Mouse (Mus musculus) frontal cortex, adult (tissue): ENCODE data around the gene Tanc1.

Source experiments
- ATAC-seq: cut with Nextera tagmentation; 2 replicates; pipeline ENCODE4 v1.9.2; 2017; ENCODE audit warnings: mild to moderate bottlenecking, moderate library complexity, mixed read lengths; ENCODE audit not compliant: low TSS enrichment

Tanc1 gene

GRCm38 (mm10) chr2:59757015-59757414, 145.2 kb downstream of the Tanc1 start:
- peak; percentile 94 for ATAC-seq

DNA sequence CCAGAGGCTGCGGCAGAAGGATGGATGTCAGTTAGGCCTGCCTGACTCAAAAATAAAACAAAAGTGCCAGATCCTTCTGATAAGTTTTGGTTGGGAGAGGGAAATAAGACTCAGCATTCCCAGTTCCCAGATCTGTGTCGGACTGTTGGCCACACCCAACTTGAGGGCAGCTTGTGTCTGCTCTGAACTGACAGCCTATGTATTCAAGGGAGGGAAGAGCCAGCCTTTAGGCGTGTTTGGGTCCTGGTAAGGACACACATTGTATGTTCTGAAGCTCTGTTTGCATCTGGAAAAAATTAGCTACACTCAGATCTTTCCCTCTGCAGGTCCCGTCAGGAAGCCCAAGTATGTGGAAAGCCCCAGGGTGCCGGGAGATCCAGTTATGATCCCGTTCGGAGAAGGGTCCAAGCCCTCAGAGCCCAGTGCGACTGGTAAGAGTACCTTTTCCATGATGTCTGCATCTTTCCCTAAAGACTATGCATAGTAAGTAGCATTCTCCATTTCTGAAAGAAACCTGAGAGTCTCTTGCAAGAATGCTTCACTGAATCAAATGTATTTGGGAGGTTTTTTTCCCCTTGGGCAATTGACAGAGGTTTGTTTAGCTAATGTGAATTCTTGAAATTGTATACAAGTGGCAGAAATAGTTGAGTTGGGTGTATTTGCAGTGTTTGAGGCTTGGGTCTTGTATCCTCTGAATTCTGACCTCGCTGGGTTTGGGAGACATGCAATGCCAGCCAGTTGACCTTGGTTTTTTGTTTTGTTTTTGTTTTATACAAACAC, 146.5 kb downstream of the Tanc1 start:
- ATAC-seq = no peak

DNA sequence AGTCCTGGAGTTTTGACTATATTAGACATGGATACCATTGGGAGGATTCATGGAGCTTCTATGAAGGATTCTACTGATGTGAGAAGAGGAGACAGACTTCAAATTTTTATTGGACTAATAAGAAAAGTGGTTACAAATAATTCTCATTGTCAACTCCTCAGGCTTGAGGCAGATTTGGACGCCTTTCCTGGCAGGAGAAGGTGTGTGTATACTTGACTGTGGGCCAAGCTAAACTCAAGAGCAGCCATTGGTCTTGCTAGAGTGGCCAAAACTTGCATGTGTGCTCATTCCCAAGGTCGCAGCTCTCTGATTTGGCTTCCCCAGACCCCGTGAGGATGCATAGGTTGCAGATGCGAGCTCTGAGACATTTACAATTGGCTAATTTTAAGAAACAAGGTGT, 148.9 kb downstream of the Tanc1 start:
- ATAC-seq = no peak

- ATAC-seq = no peak
These were observed 149.3 kb downstream of the Tanc1 start for GRCm38 (mm10) chr2:59761183-59761582.

- ATAC-seq = no peak
These were observed 150.4 kb downstream of the Tanc1 start for GRCm38 (mm10) chr2:59762277-59762676.

GRCm38 (mm10) chr2:59765671-59766070, 153.8 kb downstream of the Tanc1 start:
- no peak for ATAC-seq

GRCm38 (mm10) chr2:59767893-59768292, 156.1 kb downstream of the Tanc1 start:
- no peak for ATAC-seq

DNA sequence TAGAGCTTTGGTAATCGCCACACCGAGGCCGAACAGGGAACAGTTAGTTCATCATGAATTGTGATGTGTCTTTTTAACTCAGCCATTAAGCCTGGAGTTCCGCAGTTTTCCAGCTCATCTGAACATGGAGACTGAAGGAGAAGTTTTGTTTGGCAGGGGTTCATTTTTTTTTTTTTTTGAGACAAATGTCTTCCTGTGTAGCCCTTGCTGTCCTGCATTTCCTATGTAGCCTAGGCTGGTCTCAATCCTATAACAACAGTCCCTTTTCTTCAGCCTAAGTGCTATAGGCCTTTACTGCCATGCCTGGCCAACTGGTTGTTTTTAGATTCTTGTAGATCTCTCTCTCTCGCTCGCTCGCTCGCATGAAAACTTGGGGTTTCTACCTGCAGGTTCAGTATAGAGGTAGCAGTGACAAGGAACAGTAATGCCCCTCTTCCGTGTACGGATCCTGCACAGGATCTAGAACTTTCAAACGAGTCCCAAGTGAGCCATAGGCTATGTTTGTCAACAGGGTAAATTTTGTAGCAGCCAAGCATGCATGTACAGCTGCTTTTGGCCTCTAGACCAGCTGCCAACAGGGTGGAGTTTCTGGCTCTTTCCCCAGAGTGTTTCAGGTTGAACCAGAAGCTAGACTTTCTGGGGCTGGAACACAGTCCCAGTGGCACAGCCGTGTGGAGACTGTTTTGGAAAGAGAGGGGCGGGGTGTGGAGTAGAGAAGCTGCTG, 157.0 kb downstream of the Tanc1 start:
- no peak for ATAC-seq

DNA sequence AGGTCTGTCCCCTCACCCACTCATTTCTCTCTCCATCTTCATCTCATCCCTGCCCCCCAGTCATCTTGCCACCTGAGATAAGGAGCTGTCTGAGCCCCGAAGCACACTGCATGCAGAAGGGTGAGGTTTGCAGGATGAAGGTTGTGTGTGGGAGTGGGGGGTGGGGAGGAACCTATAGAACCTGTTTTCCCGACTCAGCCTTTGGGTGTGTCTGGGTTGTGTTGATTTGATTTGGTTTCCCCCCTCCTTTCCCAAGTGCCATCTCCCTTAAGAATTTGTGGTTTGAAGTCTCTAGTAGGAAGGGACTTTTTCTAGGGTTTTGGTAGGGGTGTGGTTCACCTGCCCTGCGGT, 157.5 kb downstream of the Tanc1 start:
- no peak for ATAC-seq

DNA sequence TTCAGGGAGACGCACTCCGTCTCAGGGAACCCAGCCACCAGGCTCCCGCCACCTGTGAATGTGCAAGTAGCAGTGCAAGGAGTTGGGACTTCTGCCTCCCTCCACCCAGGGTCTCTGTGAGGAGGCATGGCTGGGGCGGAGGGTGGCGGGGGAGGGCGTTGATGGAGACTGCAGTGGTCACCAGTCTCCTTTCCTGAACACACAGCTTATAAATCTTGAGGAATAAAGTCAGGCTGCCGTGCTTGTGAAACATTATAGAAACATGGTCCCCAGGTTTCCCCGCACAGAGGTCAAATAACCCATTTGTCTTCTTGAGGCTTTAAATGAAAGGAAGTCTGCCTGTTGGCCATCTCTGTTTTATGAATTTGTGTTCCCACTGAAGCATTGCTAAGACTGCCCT, 159.9 kb downstream of the Tanc1 start:
- ATAC-seq = no peak

- no peak for ATAC-seq
These were observed 160.4 kb downstream of the Tanc1 start for GRCm38 (mm10) chr2:59772261-59772683.

DNA sequence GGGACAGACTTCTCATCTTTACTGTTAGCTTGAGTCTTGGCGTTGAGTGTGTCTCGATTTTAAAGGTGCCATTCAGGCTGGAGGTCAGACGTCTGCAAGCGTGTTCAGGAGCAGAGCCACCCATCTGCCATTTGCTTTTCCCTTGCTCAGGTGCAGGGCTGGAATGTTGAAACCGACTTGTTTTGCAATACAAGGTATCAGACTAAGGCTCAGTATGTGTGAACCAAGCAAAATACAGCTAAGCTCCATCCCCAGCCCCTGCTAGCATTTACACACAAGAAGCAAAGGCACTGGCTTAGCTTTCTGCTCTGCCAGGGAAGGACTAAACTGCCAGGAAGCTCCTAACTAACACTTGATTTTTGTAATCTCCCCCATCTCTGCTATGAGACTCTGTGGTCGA, 162.5 kb downstream of the Tanc1 start:
- no peak for ATAC-seq

DNA sequence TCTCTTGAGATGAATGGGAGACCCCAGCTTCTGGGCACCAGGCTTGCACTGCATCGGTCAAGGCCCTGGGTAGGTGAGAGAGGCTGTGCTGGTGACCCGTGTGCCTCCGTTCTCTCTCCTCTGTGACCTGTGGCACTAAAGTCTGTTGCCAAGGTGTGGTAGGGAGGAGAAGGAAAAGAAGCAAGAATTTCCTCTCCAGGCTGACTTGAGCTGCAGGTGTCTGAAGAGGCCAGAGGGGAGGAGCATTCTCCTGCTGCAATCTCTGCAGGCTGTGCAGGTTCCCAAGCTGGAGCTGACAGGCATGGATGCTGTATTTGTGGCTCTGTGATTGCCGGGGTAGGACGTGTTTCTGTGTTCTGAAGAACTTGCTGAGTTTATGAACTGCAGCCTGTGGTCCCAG, 163.3 kb downstream of the Tanc1 start:
- ATAC-seq = no peak

DNA sequence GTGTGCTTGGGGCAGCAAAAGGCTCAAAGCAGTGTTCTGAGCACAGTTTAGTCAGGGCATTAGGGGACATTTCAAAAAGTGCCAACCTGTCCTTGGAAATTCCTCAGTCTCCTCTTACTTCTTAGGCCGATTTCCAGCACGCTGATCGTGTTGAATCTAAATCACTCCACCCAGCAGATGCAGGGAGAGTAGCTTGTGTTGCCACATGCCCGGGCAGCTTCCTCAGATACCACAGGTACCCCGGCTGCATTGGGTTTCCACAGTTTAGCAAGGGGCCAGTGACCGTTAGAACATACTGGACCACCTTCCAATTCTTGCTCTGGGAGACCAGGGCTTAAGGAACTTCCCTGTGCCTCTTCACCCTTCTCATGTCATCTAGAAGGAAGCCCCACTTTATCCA, 164.0 kb downstream of the Tanc1 start:
- ATAC-seq = no peak

GRCm38 (mm10) chr2:59779355-59779754, 167.5 kb downstream of the Tanc1 start:
- ATAC-seq = no peak

GRCm38 (mm10) chr2:59780240-59780639, 168.4 kb downstream of the Tanc1 start:
- no peak for ATAC-seq

GRCm38 (mm10) chr2:59783055-59783831, 171.4 kb downstream of the Tanc1 start:
- ATAC-seq = no peak

GRCm38 (mm10) chr2:59783832-59784627, 172.2 kb downstream of the Tanc1 start:
- ATAC-seq = no peak; the same call in 1 of the 2 replicates

DNA sequence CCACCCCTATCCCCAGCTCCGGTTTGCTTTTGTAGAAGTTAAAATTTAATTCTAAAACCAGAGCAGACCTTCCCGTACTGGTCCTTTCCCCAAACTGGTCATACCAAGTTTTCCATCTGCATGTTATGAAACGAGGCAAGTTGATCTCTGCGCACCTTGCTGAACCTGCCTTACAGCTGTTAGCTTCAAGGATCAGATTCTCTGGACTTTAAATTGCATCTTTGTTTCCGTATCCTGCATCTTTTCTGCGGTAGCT, 172.7 kb downstream of the Tanc1 start:
- no peak for ATAC-seq

- ATAC-seq = no peak
These were observed 173.8 kb downstream of the Tanc1 start for GRCm38 (mm10) chr2:59785597-59785996.

DNA sequence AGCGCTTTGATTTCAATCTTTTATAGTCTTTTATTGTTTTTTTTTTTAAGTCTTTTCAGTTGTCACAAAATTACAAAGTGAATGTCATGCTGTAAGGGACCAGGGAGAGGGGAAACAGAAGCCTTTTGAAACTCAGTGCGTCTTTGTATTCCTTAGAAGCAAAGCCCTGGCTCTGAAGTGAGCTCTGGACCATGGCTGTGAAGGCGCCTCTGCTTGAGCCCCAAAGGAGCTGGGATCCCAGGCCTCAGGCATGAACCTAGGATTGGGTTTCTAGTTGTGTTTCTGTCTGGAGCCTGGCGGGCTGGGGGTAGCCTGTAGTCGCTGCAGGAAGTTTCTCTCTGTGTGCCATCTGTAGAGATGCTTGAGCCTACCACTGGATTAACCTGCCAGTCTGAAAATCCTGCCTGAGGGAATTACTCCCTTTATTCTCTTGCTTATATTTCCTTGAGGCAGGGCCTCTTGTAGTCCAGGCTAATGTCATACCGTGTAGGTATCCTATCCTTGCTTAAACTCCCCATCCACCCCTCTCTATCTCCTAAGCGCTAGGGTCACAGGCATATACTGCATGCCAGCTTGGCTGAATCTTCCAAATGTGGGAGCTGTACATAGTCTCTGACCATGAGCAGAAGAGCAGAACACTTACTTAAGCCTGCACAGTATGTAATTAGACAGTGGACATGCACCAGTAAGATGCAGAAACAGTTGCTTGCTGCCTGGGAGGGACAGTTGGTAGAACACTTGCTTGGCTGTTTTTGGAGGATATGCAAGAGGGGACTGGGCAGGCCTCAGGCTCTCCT, 177.1 kb downstream of the Tanc1 start:
- no peak for ATAC-seq
